Mouse (Mus musculus) ES-E14 (cell line): ENCODE results near the gene Hmga1b. TPM values are rescaled to one million over a fixed set of nuclear protein-coding genes. Genes with fewer than 3 reads are reported as not detected.
A peak's percentile ranks its signal among the peaks of the same experiment; 100 is the strongest.

Experiments used
- DNase-seq: peaks from one replicate; pipeline ENCODE4 v3.0.0-alpha.2; 2013; ENCODE audit warnings: low read depth, low spot score
- H3K27ac ChIP-seq: 2 replicates; pipeline ENCODE4 v1.5.1; 2012; ENCODE audit warnings: low read depth, mild to moderate bottlenecking, low read length, moderate library complexity, mixed read lengths; ENCODE audit not compliant: poor library complexity, insufficient read depth, severe bottlenecking
- H3K36me3 ChIP-seq: 2 replicates; pipeline ENCODE4 v1.6.1; 2012; ENCODE audit warnings: mild to moderate bottlenecking, low read length, moderate library complexity, mixed read lengths; ENCODE audit not compliant: control insufficient read depth, poor library complexity, insufficient read depth, severe bottlenecking
- H3K4me1 ChIP-seq, 2 experiments: fragments of 150-350 bp in 1 of 2; sonication (generic) in 1 of 2; 2 replicates each; pipeline ENCODE4 v1.6.1; 2012; ENCODE audit warnings: low read length in 2 of 2, mild to moderate bottlenecking in 1 of 2, mixed read lengths in 1 of 2; ENCODE audit not compliant: control insufficient read depth in 2 of 2, insufficient read depth in 2 of 2, poor library complexity in 1 of 2
- H3K4me3 ChIP-seq, 2 experiments: fragments of 150-350 bp in 1 of 2; sonication (generic) in 1 of 2; 2 replicates each; pipeline ENCODE4 v1.5.1; 2012; ENCODE audit warnings: low read length in 2 of 2, low read depth in 1 of 2, mild to moderate bottlenecking in 1 of 2, mixed read lengths in 1 of 2; ENCODE audit not compliant: insufficient read depth in 1 of 2, poor library complexity in 1 of 2, severe bottlenecking in 1 of 2
- H3K9ac ChIP-seq: 2 replicates; pipeline ENCODE4 v1.6.1; 2012; ENCODE audit warnings: low read depth, mild to moderate bottlenecking, low read length, mixed read lengths; ENCODE audit not compliant: poor library complexity, insufficient read depth, severe bottlenecking
- H3K9me3 ChIP-seq: fragments of 150-350 bp; sonication (generic); 2 replicates; pipeline ENCODE4 v1.6.1; 2012; ENCODE audit warnings: low read depth, mild to moderate bottlenecking, low read length; ENCODE audit not compliant: control insufficient read depth, insufficient read depth
- CHD2 ChIP-seq: IDR thresholded peaks from 2 replicates; pipeline ENCODE4 v1.6.1; 2014; ENCODE audit warnings: mild to moderate bottlenecking, low read depth, low read length, inconsistent platforms
- HCFC1 ChIP-seq: IDR thresholded peaks from 2 replicates; pipeline ENCODE4 v1.6.1; 2012; ENCODE audit warnings: low read length, inconsistent platforms, borderline replicate concordance; ENCODE audit not compliant: insufficient read depth
- MAFK ChIP-seq: IDR thresholded peaks from 2 replicates; pipeline ENCODE4 v1.6.1; 2014; ENCODE audit warnings: mild to moderate bottlenecking, low read depth, low read length, inconsistent platforms; ENCODE audit not compliant: insufficient read depth
- ZC3H11A ChIP-seq: IDR thresholded peaks from 2 replicates; pipeline ENCODE4 v1.6.1; 2012; ENCODE audit warnings: low read depth, mild to moderate bottlenecking, inconsistent platforms, low read length, borderline replicate concordance
- ZNF384 ChIP-seq: IDR thresholded peaks from 2 replicates; pipeline ENCODE4 v1.6.1; 2012; ENCODE audit warnings: low read depth, low read length, inconsistent platforms
- in situ Hi-C, 2 experiments: fragments of 600-800 bp; cut with MboI; formaldehyde crosslinking; loops; one replicate each; pipeline ENCODE4 v1.15.1; 2025; ENCODE audit warnings: low sequenced_read_pairs in 2 of 2, inconsistent platforms in 1 of 2; ENCODE audit not compliant: unreplicated experiment in 2 of 2
- total RNA-seq: library from RNA; depleted of rRNA; stranded (reverse); fragments of 300-350 nt; gene quantifications from 2 replicates; pipeline ENCODE4 v1.2.3, GENCODE M21; 2012

Hmga1b gene
- total RNA-seq, 1 experiment = 244 TPM

DNA sequence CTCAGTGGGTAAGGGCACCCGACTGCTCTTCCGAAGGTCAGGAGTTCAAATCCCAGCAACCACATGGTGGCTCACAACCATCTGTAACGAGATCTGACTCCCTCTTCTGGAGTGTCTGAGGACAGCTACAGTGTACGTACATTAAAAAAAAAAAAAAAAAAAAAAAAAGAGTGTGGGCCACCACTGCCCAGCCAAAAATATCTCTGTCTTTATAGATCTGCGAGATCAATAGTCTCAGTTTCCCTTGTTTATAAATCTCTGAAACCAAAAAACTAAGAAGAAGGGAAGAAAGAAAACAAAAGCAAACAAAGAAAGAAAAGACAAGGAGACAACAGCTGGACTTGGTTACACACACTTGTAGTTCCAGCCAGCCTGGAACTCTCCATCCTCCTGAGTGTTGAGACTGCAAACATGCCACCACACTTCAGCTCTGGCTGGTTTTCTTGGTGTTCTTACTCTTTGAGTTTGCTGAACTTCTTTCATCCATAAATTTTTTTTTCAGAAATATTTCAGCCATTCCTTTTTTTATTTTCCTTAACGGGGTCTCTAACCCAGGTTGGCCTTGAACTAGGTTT is 36.8 kb downstream of the Hmga1b start:
- no peak for DNase-seq
- Histone ChIP-seq H3K27ac (no peak overlapping the region), H3K4me1 (peaks cover 1 to 13% of the 10 kb centered on the region in 2 experiments; a peak in 1 of 4 replicates), H3K9me3 (no peaks in the 10 kb centered on the region), H3K9ac (no peak overlapping the region), H3K36me3 (peaks cover 9% of the 10 kb centered on the region), H3K4me3 (no peak overlapping the region)
- TF ChIP-seq ZC3H11A (no peak), MAFK (no peak), CHD2 (no peak), HCFC1 (no peak), ZNF384 (peak; percentile 73)
- in situ Hi-C loops = no loop called here

- Histone ChIP-seq H3K36me3 (no peaks in the 10 kb centered on the region), H3K27ac (peak overlapping the region; percentile 49; the same call in 1 of the 2 replicates), H3K9ac (peak overlapping the region; percentile 58), H3K9me3 (no peaks in the 10 kb centered on the region), H3K4me1 (peaks cover 3 to 7% of the 10 kb centered on the region in 2 experiments; a peak in 2 of 4 replicates), H3K4me3 (peak overlapping the region in 1 of 2 experiments; percentile 46; a peak in 3 of 4 replicates)
- in situ Hi-C loops = no loop called here
- peak; percentile 98 for DNase-seq
- TF ChIP-seq ZC3H11A (peak; percentile 50; the same call in 1 of the 2 replicates), HCFC1 (no peak), ZNF384 (no peak), MAFK (peak; percentile 56; the same call in 1 of the 2 replicates), CHD2 (0 out of 2 replicates have a peak, but pooled peaks have one; percentile 40)
Observed at GRCm38 (mm10) chr11:120800061-120800904, 37.7 kb downstream of the Hmga1b start.

- peaks cover 33% of the 10 kb centered on the region for H3K36me3 ChIP-seq
- no peak overlapping the region for H3K9ac ChIP-seq
- TF ChIP-seq MAFK (no peak), CHD2 (no peak), ZNF384 (no peak), ZC3H11A (no peak), HCFC1 (no peak)
- H3K27ac ChIP-seq = no peak overlapping the region
- H3K9me3 ChIP-seq = no peaks in the 10 kb centered on the region
- peaks cover 4 to 15% of the 10 kb centered on the region in 2 experiments; a peak in 3 of 4 replicates for H3K4me1 ChIP-seq
- H3K4me3 ChIP-seq = no peak overlapping the region
- in situ Hi-C loops = no loop called here
- DNase-seq = no peak
Observed at GRCm38 (mm10) chr11:120804274-120804673, 41.7 kb downstream of the Hmga1b start.

- Histone ChIP-seq H3K4me1 (peaks cover 4 to 13% of the 10 kb centered on the region in 2 experiments; a peak in 3 of 4 replicates), H3K9ac (no peak overlapping the region), H3K4me3 (no peak overlapping the region), H3K36me3 (peaks cover 38% of the 10 kb centered on the region), H3K9me3 (no peaks in the 10 kb centered on the region), H3K27ac (no peak overlapping the region)
- DNase-seq = no peak
- TF ChIP-seq ZC3H11A (no peak), MAFK (no peak), ZNF384 (no peak), CHD2 (no peak), HCFC1 (no peak)
- in situ Hi-C loops = no loop called here
Observed at GRCm38 (mm10) chr11:120804769-120805168, 42.2 kb downstream of the Hmga1b start.
